Mouse (Mus musculus) neural tube, embryonic 14.5 days (tissue): ENCODE results near the gene Rcor1. TPM values are rescaled to one million over a fixed set of nuclear protein-coding genes. Genes with fewer than 3 reads are reported as not detected.

Experiments
- ATAC-seq: fragments of 200-750 bp; cut with Nextera tagmentation; 2 replicates; pipeline ENCODE4 v1.8.0; 2017; ENCODE audit warnings: low read depth, mild to moderate bottlenecking, moderate TSS enrichment, moderate library complexity
- H3K27ac ChIP-seq: fragments of 300-500 bp; sonication (generic); 2 replicates; pipeline ENCODE4 v1.5.1; 2014; ENCODE audit warnings: low read depth, mild to moderate bottlenecking, control low read depth, low read length, moderate library complexity, mixed read lengths
- H3K27me3 ChIP-seq: fragments of 300-500 bp; sonication (generic); 2 replicates; pipeline ENCODE4 v1.6.1; 2014; ENCODE audit warnings: low read length; ENCODE audit not compliant: control insufficient read depth, insufficient read depth
- H3K36me3 ChIP-seq: fragments of 300-500 bp; sonication (generic); 2 replicates; pipeline ENCODE4 v1.6.1; 2014; ENCODE audit warnings: low read length, mixed read lengths; ENCODE audit not compliant: control insufficient read depth, insufficient read depth
- H3K4me1 ChIP-seq: fragments of 300-500 bp; sonication (generic); 2 replicates; pipeline ENCODE4 v1.6.1; 2014; ENCODE audit warnings: low read length; ENCODE audit not compliant: control insufficient read depth, insufficient read depth
- H3K4me2 ChIP-seq: fragments of 300-500 bp; sonication (generic); 2 replicates; pipeline ENCODE4 v1.6.1; 2014; ENCODE audit warnings: mild to moderate bottlenecking, low read depth, low read length, control low read depth
- H3K4me3 ChIP-seq: fragments of 300-500 bp; sonication (generic); 2 replicates; pipeline ENCODE4 v1.5.1; 2014; ENCODE audit warnings: low read depth, low read length, control low read depth, mixed read lengths
- H3K9ac ChIP-seq: fragments of 300-500 bp; sonication (generic); replicated peaks from 2 replicates; pipeline ENCODE4 v1.6.1; 2014; ENCODE audit warnings: low read depth, mild to moderate bottlenecking, control low read depth, low read length, mixed read lengths
- H3K9me3 ChIP-seq: fragments of 300-500 bp; sonication (generic); 2 replicates; pipeline ENCODE4 v1.6.1; 2016; ENCODE audit warnings: low read length; ENCODE audit not compliant: control insufficient read depth
- WGBS: fragments of 180-500 bp; shearing (Covaris S2); extraction: QIAGEN DNeasy Blood & Tissue Kit; methylation state at CpG from one replicate; pipeline ENCODE4 v1.1.7; 2014; 5-methylcytosine and 5-hydroxymethylcytosine counted together
- polyA plus RNA-seq: library from polyadenylated mRNA; unstranded; fragments of >200 nt; fragmentation: Nextera tagmentation; extraction: Ambion mirVana; gene quantifications from 2 replicates; pipeline ENCODE4 v1.2.1, GENCODE M21; 2014

The Rcor1 gene
- polyA plus RNA-seq, 1 experiment from 2014 or later, result 7.4 TPM

DNA sequence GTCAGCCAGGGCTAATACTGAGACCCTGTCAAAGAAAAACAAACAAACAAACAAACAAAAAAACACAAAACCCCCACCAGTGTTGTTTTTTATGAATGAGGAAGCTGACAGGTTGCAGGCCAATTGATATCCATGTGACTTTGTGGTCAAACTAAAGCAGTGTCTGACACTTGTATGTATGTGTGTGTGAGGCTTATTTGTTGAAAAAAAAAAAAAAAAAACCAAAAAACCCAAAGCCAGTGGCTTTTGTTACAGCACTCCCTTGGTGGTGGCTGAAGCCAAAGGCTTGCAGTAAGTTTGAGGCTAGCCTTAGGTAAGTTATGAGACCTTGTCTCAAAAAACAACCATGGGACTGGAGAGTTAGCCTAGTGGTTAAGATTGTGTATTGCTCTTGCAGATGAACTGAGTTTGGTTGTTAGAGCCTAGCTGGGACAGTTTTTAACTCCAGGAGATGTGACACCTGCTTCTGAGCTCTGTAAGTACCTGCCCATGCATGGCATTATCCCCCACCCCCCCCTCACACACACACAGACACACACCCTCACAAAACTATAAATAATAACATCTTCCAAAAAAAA, 2.9 kb upstream of the Rcor1 start:
- Histone ChIP-seq H3K27me3 (peaks cover 2% of the 10 kb centered on the region; the same call in 1 of the 2 replicates), H3K9ac (no peak overlapping the region), H3K4me1 (peaks cover 10% of the 10 kb centered on the region; the same call in 1 of the 2 replicates), H3K4me2 (no peak overlapping the region), H3K9me3 (no peaks in the 10 kb centered on the region), H3K36me3 (no peaks in the 10 kb centered on the region), H3K27ac (no peak overlapping the region), H3K4me3 (no peak overlapping the region)
- no peak for ATAC-seq

DNA sequence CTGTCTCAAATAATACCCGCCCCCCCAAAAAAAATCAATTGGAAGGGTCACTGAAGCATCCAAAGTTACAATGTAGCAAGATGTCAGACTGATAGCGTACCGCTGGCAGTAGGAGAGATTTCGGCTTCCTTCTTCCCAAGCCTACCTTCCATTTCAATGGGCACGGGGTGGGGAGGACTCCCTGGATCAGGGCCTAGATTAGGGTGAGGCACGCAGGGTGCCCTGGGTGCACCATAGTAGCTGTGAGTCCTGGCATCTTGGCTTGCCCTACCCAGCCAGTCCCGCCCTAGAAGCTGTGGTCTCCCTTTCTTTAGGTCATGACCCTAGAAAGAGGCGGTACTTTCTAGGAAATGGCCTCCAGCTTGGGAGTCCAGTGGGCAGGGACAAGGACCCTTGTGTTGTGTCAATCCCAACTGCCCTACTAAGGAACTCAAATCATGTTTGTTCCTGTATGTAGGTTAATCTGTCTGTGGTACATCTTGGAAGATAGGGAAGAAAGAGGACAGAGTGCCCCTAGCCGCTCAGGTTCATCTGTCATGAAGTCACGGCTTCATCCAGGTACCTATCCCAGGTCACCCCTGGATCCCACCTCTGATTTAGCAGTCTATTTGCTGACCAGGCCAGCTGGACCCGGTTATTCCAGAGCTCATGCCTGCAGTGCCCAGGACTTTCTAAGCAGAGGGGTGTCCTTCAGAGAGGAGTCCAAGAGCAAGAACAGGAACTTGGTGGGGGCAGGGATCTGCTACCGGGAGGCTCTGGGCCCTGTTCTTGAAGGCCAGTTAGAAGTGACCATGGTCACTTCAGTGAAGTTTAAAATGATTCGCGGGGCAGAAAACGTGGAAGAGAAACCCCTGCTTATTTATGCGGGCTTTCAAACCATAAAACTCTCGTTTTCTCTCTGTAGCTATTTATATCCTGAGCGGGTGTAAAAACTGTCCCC, 1.6 kb upstream of the Rcor1 start:
- Histone ChIP-seq H3K9me3 (no peaks in the 10 kb centered on the region), H3K27me3 (peaks cover 2% of the 10 kb centered on the region; the same call in 1 of the 2 replicates), H3K4me2 (peak overlapping the region; percentile 92), H3K4me1 (peaks cover 10% of the 10 kb centered on the region; the same call in 1 of the 2 replicates), H3K27ac (no peak overlapping the region), H3K36me3 (no peaks in the 10 kb centered on the region), H3K4me3 (peak overlapping the region; percentile 96), H3K9ac (peak overlapping the region; percentile 77)
- no peak for ATAC-seq
- 55% methylated on average over 18 of the region's 18 CpGs for WGBS

DNA sequence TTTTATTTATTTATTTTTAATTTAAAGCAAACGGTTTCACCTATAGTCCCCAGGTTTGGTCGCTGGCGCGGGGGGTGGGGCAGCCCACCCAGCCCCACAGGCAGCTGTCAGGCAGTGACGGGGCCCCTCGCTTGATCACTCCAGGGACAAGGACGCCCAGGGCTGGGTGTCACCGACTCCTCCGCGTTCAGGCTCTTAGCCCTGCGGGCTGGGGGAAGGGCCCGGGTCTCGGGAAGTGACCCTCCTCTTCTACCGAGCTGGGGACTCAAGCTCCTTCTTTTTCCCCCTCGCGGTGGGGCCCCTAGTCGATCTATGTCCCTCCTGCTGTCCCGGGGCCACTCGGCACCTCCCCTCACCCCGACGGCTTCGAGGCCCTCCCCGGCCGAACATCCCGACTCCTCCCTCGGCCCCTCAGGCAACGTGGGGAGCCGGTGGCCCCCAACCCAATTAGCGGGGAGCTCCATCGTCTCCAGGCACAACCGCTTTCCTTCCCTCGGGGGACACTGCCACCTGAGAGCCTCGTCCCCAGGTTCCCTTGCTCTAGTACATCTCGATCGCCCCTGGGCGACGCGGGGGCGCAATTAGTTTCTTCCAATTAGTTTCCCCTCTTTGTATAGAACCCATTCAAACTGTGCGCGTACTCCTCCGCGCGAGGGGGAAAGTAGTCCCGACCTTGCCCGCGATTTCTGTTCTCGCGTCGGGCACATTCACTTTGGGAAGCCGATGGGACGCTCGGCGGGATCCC, 748 bp upstream of the Rcor1 start:
- peak; percentile 77 for ATAC-seq
- peak overlapping the region; percentile 92 for H3K4me2 ChIP-seq
- H3K4me3 ChIP-seq, result peak overlapping the region; percentile 96
- peaks cover 2% of the 10 kb centered on the region; the same call in 1 of the 2 replicates for H3K27me3 ChIP-seq
- H3K9me3 ChIP-seq, result no peaks in the 10 kb centered on the region
- under 1% methylated on average over 54 of the region's 54 CpGs for WGBS
- H3K4me1 ChIP-seq, result peaks cover 10% of the 10 kb centered on the region; the same call in 1 of the 2 replicates
- H3K9ac ChIP-seq, result peak overlapping the region; percentile 77
- no peaks in the 10 kb centered on the region for H3K36me3 ChIP-seq
- H3K27ac ChIP-seq, result peak overlapping the region; percentile 98

DNA sequence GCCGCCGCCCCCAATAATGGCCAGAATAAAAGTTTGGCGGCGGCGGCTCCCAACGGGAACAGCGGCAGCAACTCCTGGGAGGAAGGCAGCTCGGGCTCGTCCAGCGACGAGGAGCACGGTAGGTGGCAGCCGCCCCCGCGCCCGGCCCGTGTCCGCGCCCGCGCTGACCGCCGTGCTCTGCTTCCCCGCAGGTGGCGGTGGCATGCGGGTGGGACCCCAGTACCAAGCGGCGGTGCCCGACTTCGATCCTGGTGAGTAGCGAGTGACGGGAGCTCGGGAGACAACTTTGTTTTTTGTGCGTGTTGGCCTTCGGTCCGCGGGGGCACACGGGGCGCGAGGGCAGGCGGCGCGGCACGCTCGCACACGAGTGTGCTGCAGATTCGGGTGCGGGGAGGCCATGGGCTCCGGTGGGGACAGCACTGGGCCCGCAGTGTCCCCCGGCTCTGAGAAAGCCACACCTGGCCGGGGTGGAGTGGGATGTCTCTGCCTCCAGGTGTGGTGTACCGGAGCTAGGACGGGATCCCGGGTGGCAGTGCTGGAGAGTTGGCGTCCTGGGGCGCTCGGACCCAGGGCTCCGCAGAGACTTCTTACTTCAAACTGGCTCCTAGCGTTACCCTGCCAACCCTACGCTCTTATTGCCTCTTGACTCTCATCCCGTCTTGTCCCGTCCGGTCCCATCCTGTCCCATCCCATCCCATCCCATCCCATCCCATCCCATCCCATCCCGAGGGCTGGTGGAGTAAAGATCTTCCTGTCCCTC, 800 bp downstream of the Rcor1 start:
- Histone ChIP-seq H3K9me3 (no peaks in the 10 kb centered on the region), H3K4me3 (peak overlapping the region; percentile 96), H3K27me3 (peaks cover 2% of the 10 kb centered on the region; the same call in 1 of the 2 replicates), H3K9ac (peak overlapping the region; percentile 73), H3K4me2 (peak overlapping the region; percentile 74), H3K4me1 (peaks cover 10% of the 10 kb centered on the region; the same call in 1 of the 2 replicates), H3K27ac (peak overlapping the region; percentile 88), H3K36me3 (no peaks in the 10 kb centered on the region)
- WGBS, result under 1% methylated on average over 64 of the region's 65 CpGs
- ATAC-seq, result no peak

DNA sequence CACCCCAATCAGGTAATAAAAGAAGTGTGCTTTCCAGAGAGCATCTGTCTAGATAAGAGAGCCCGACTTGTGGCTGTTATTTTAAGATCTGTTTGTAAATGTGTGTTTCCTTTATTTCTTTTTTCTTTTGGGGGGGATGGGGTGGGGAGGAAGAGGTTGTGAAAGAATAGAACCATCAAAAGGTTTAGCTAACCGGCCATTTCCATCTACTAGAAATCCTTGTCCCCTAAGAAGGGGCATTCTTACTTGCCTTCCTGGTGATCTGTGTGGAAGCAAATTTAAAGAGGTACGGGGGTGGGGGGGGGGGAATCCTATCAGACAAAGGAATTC, 1.3 kb downstream of the Rcor1 start:
- peak overlapping the region; percentile 73; the same call in 1 of the 2 replicates for H3K9ac ChIP-seq
- no peak overlapping the region for H3K27ac ChIP-seq
- no peaks in the 10 kb centered on the region for H3K36me3 ChIP-seq
- peak overlapping the region; percentile 74 for H3K4me2 ChIP-seq
- H3K4me1 ChIP-seq, result peaks cover 10% of the 10 kb centered on the region; the same call in 1 of the 2 replicates
- H3K9me3 ChIP-seq, result no peaks in the 10 kb centered on the region
- ATAC-seq, result no peak
- peaks cover 2% of the 10 kb centered on the region; the same call in 1 of the 2 replicates for H3K27me3 ChIP-seq
- WGBS, result 5% methylated on average over 3 of the region's 3 CpGs
- peak overlapping the region; percentile 96 for H3K4me3 ChIP-seq

DNA sequence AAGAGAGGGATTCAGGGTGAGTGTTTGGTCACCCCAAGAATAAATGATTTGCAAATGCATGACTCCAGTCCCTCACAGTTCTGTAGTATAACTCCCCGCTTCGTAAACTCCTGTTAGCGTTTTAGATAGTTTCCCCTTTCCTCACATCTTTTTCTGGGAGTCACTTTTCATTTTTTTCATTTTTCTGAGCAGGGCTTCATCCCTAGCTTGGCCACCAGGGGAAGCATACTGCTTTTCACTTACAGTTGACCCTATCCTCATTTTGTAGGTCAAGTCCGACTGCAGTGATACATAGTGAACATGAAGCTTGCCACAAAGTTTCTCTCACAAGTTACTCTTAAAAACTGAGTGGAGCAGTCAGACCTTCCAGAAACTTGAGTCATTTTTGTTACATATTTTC, 2.0 kb downstream of the Rcor1 start:
- WGBS, result 50% methylated on average over 4 of the region's 4 CpGs
- Histone ChIP-seq H3K4me2 (peak overlapping the region; percentile 74), H3K9me3 (no peaks in the 10 kb centered on the region), H3K9ac (no peak overlapping the region), H3K27me3 (peaks cover 2% of the 10 kb centered on the region; the same call in 1 of the 2 replicates), H3K4me1 (peaks cover 10% of the 10 kb centered on the region; the same call in 1 of the 2 replicates), H3K4me3 (peak overlapping the region; percentile 96; the same call in 1 of the 2 replicates), H3K27ac (no peak overlapping the region), H3K36me3 (no peaks in the 10 kb centered on the region)
- no peak for ATAC-seq

DNA sequence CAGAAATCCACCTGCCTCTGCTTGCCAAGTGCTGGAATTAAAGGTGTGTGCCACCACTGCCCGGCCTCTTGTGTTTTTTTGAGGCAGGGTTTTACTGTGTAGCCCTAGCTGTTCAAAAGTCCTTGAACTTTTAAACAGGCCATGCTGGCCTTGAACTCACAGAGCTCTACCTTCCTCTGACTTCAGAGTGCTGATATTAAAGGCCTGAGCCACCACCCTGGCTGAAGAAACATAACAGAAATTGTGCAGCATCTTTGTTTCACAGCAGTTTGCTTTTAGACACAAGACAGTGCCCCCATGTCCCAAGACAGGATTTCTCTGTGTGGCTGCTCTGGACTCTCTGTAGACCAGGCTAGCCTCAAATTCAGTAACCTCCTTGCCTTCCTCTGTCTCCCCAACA, 3.2 kb downstream of the Rcor1 start:
- Histone ChIP-seq H3K4me1 (peaks cover 10% of the 10 kb centered on the region; the same call in 1 of the 2 replicates), H3K27ac (no peak overlapping the region), H3K9ac (no peak overlapping the region), H3K4me2 (no peak overlapping the region), H3K9me3 (no peaks in the 10 kb centered on the region), H3K4me3 (no peak overlapping the region), H3K27me3 (peaks cover 2% of the 10 kb centered on the region; the same call in 1 of the 2 replicates), H3K36me3 (no peaks in the 10 kb centered on the region)
- no peak for ATAC-seq
- WGBS, result 83% methylated on average over 1 of the region's 1 CpGs

DNA sequence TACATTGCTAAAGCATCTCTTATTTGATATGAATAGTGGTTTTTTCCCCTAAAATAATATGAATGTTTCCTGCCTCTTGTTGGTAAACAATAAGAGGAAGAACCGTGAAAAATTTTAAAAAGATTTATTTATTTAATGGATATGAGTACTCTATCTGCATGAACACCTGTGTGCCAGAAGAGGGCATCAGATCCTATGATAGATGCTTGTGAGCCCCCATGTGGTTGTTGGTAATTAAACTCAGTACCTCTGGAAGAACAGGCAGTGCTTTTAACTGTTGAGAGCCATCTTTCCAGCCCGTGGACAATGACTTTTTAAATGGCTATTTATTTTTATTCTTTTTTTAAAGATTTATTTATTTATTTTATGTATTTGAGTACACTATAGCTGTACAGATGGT, 5.7 kb downstream of the Rcor1 start:
- 92% methylated on average over 2 of the region's 2 CpGs for WGBS
- Histone ChIP-seq H3K27ac (no peak overlapping the region), H3K9me3 (no peaks in the 10 kb centered on the region), H3K36me3 (no peaks in the 10 kb centered on the region), H3K4me3 (no peak overlapping the region), H3K4me2 (no peak overlapping the region), H3K27me3 (no peaks in the 10 kb centered on the region), H3K4me1 (peaks cover 6% of the 10 kb centered on the region; the same call in 1 of the 2 replicates), H3K9ac (no peak overlapping the region)
- no peak for ATAC-seq
